Mouse (Mus musculus): ENCODE data around the gene Gm45140.
A peak's percentile ranks its signal among the peaks of the same experiment; 100 is the strongest.

Gene Gm45140

DNA sequence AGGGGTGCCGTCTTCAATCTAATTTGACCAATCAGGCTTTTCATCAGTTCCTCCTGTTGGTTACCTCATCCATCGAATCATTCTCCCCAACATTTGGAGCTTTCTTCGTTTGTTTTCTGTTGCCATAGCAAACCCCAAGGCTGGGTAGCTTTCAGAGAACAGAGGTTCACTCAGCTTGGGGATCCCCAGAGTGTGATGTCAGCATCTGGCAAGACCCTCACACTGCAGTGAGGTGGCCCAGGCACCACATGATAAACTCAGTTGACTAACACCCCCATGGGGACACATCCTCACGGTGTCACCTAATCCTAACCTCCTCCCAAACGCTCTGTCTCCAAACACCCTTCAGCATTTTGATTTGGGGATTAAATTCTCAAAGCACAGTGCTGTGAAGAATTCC is 92.3 kb downstream of the Gm45140 start:
- no peak for DNase-seq (ENCODE audit: low read depth in 2 of 2, low spot score in 2 of 2)

DNA sequence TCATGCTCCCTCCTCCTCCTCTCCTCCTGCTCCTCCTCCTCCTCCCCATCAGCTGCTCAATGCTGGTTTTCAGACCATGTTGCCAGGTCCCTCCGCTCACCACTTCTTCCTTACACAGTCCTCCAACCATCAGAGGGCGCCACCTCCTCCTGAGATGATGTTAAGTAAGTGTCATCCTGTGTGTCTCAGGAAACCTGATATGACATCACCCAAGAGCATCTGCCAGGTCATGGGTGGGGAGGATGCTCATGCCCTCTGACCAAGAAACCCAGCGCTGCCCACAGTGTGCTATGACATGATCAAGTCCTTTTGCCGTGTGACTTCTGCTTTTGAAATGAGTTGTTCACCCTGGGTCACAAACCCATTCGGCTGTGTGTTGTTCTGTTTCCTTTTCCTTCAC is 92.8 kb downstream of the Gm45140 start:
- DNase-seq (ENCODE audit: low read depth in 2 of 2, low spot score in 2 of 2), result peak in 1 of 2 experiments; percentile 39

DNA sequence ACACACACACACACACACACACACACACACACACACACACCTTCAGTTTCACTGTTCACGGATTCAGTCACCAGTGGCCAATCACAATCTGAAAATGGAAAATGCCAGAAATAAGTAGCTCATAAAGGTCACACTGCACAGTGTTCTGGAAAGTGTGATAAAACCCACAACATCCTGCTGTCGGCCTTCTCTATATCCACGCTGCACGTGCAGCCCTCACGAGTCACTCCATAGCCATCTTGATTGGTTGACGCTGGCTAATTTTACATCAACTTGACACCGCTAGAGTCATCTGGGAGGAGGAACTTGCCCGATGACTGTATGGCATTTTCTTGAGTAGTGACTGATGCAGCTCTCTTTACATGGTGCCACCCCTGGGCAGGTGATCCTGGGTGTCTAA is 93.6 kb downstream of the Gm45140 start:
- no peak for DNase-seq (ENCODE audit: low read depth in 2 of 2, low spot score in 2 of 2)

DNA sequence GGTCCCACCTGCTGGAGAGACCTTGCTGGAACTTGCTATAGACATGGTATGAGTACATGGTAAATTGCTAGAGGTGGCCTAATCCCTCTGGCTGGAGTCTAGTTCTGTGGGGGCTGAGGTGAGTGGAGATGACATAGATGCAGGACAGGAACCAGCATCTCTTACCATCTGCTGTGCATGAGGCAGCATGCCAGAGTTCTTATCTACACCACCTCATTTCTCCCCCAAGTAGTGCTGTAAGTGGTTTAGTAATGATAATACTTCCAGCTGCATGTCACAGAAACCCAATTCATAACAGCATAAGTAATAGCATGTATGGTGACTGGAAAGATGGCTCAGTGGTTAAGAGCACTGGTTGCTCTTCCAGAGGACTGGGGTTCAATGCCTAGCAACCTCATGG is 95.1 kb downstream of the Gm45140 start:
- no peak for DNase-seq (ENCODE audit: low read depth in 2 of 2, low spot score in 2 of 2)

DNA sequence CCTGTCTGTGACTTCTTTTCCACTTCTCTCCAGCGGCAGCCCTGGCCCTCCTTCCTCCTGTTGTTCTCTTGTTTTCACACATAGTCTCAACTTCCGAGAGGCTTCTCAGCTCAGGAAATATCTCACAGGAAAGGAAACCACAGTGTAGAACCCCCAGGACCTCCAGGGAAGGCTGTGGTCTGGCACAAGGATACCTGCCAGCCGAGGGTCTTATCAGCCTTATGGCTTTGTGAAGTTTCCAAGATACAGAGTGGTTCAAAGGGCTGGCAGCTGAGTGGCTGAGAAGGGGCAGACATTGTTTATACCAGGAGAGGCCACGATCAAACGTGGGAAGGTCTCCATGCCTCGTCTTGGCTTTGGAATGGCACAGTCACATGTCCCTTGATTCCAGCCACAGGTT is 95.7 kb downstream of the Gm45140 start:
- no peak for DNase-seq (ENCODE audit: low read depth in 2 of 2, low spot score in 2 of 2)

All from CD8-positive naive resting alpha-beta T cell, adult 2 months (primary cell).